Mouse (Mus musculus): ENCODE measurements at regions not wholly inside any gene's neighbourhood (a gene's known extent, or its start where the extent isn't known, plus 50 kb on each side); places are given as distances from the start of the nearest gene placed in this dataset.

DNA sequence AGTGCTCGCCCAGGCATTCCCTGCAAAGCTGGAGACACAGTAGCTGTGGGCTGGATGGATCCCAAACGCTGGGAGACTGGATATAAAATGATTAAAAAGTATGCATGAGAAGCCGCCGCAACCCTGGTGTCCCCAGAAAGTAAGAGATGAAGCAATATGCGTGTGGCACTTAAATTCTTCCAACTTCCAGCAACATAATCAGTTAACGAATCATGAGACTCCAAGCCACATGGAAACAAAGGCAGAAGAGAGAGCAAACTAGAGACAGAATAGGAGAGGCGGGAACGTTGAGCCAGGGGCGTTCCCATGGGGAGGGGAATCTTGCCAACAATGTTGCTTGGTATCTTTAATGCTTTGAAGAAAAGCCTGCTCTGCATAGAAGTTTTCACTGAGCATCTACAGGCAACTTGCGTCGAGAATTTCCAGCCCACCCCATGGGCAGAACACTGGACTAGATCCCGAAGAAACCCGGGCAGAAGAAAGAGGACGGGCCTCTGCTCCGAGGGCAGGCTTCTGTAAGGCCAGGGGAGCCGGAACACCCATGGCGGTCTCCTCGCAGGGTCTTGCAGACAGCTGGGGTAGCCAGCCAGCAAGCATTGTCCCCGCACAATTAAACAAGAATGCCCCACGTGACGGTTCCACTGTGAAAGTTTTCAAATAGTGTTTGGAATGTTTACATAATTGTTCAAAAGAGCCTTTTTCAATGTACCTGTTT is 333.7 kb downstream of the 3100002H09Rik start:
- TF ChIP-seq CTCF (IDR thresholded peaks at IDR 0.05; ENCODE audit: insufficient read depth, low read length), result no peak
- no peak for TF ChIP-seq POLR2A (IDR thresholded peaks at IDR 0.05; ENCODE audit: borderline replicate concordance, extremely low read depth, low read depth, low read length)

All from lung, adult 2 months (tissue).